Mouse (Mus musculus) hindbrain, embryonic 15.5 days (tissue): ENCODE results near the gene Zkscan14. TPM values are rescaled to one million over a fixed set of nuclear protein-coding genes. Genes with fewer than 3 reads are reported as not detected.
"Not testable (repeated sequence)": the region's sequence is repeated elsewhere in the genome, so short reads cannot be mapped to it uniquely, and the experiment has no call there.

ENCODE experiments used
- ATAC-seq: fragments of 200-750 bp; cut with Nextera tagmentation; 2 replicates; pipeline ENCODE4 v1.8.0; 2017; ENCODE audit warnings: low read depth, moderate number of reproducible peaks, moderate TSS enrichment; ENCODE audit not compliant: low FRiP score
- H3K27ac ChIP-seq: fragments of 300-500 bp; sonication (generic); replicated peaks from 2 replicates; pipeline ENCODE4 v1.5.1; 2015; ENCODE audit warnings: mild to moderate bottlenecking, inconsistent platforms
- H3K27me3 ChIP-seq: fragments of 300-500 bp; sonication (generic); 2 replicates; pipeline ENCODE4 v1.6.1; 2015; ENCODE audit warnings: control low read depth, inconsistent platforms
- H3K36me3 ChIP-seq: fragments of 300-500 bp; sonication (generic); 2 replicates; pipeline ENCODE4 v1.6.1; 2015; ENCODE audit warnings: control low read depth, inconsistent platforms
- H3K4me1 ChIP-seq: fragments of 300-500 bp; sonication (generic); replicated peaks from 2 replicates; pipeline ENCODE4 v1.6.1; 2015; ENCODE audit warnings: control low read depth, inconsistent platforms
- H3K4me2 ChIP-seq: fragments of 300-500 bp; sonication (generic); 2 replicates; pipeline ENCODE4 v1.6.1; 2015; ENCODE audit warnings: moderate library complexity, mild to moderate bottlenecking, inconsistent platforms
- H3K4me3 ChIP-seq: fragments of 300-500 bp; sonication (generic); 2 replicates; pipeline ENCODE4 v1.5.1; 2015; ENCODE audit warnings: mild to moderate bottlenecking, inconsistent platforms
- H3K9ac ChIP-seq: fragments of 300-500 bp; sonication (generic); 2 replicates; pipeline ENCODE4 v1.6.1; 2015; ENCODE audit warnings: inconsistent platforms
- H3K9me3 ChIP-seq: fragments of 300-500 bp; sonication (generic); 2 replicates; pipeline ENCODE4 v1.6.1; 2016; ENCODE audit warnings: control low read depth, inconsistent platforms
- WGBS: fragments of 180-500 bp; shearing (Covaris S2); methylation state at CpG from one replicate; pipeline ENCODE4 v1.1.7; 2015; 5-methylcytosine and 5-hydroxymethylcytosine counted together
- polyA plus RNA-seq: library from polyadenylated mRNA; unstranded; fragments of >200 nt; fragmentation: Nextera tagmentation; extraction: Ambion mirVana; gene quantifications from 2 replicates; pipeline ENCODE4 v1.2.1, GENCODE M21; 2015

Gene Zkscan14
- polyA plus RNA-seq, 1 experiment from 2014 or later: 14.4 TPM

GRCm38 (mm10) chr5:145218206-145218605, 16.5 kb upstream of the Zkscan14 start:
- no peaks in the 10 kb centered on the region for H3K9me3 ChIP-seq
- no peaks in the 10 kb centered on the region for H3K27me3 ChIP-seq
- H3K4me2 ChIP-seq: no peak overlapping the region
- H3K4me3 ChIP-seq: no peak overlapping the region
- no peak overlapping the region for H3K9ac ChIP-seq
- no peak overlapping the region for H3K27ac ChIP-seq
- no peak for ATAC-seq
- WGBS: 98% methylated on average over 21 of the region's 21 CpGs
- H3K4me1 ChIP-seq: no peaks in the 10 kb centered on the region
- H3K36me3 ChIP-seq: peaks cover 48% of the 10 kb centered on the region

- H3K4me3 ChIP-seq: no peak overlapping the region
- H3K27ac ChIP-seq: no peak overlapping the region
- 90% methylated on average over 6 of the region's 6 CpGs for WGBS
- no peak for ATAC-seq
- no peaks in the 10 kb centered on the region for H3K4me1 ChIP-seq
- H3K27me3 ChIP-seq: no peaks in the 10 kb centered on the region
- no peak overlapping the region for H3K9ac ChIP-seq
- peaks cover 48% of the 10 kb centered on the region for H3K36me3 ChIP-seq
- no peak overlapping the region for H3K4me2 ChIP-seq
- H3K9me3 ChIP-seq: no peaks in the 10 kb centered on the region
Measured at GRCm38 (mm10) chr5:145217746-145218145, 16.1 kb upstream of the Zkscan14 start.

- no peaks in the 10 kb centered on the region for H3K27me3 ChIP-seq
- H3K27ac ChIP-seq: no peak overlapping the region
- H3K36me3 ChIP-seq: peaks cover 43% of the 10 kb centered on the region
- no peak overlapping the region for H3K4me3 ChIP-seq
- no peak overlapping the region for H3K9ac ChIP-seq
- 71% methylated on average over 4 of the region's 4 CpGs for WGBS
- ATAC-seq: no peak
- no peaks in the 10 kb centered on the region for H3K9me3 ChIP-seq
- no peak overlapping the region for H3K4me2 ChIP-seq
- no peaks in the 10 kb centered on the region for H3K4me1 ChIP-seq
Measured at GRCm38 (mm10) chr5:145214679-145215078, 13.0 kb upstream of the Zkscan14 start.

GRCm38 (mm10) chr5:145213505-145213904, 11.8 kb upstream of the Zkscan14 start:
- no peaks in the 10 kb centered on the region for H3K9me3 ChIP-seq

GRCm38 (mm10) chr5:145212216-145212615, 10.5 kb upstream of the Zkscan14 start:
- no peak for ATAC-seq
- Histone ChIP-seq H3K9ac (no peak overlapping the region), H3K36me3 (peaks cover 30% of the 10 kb centered on the region), H3K4me1 (no peaks in the 10 kb centered on the region), H3K4me3 (no peak overlapping the region), H3K9me3 (no peaks in the 10 kb centered on the region), H3K27ac (no peak overlapping the region), H3K27me3 (no peaks in the 10 kb centered on the region), H3K4me2 (no peak overlapping the region)
- 94% methylated on average over 4 of the region's 4 CpGs for WGBS

More at GRCm38 (mm10) chr5:145213505-145213904, 11.8 kb upstream of the Zkscan14 start:
- Histone ChIP-seq H3K9ac (no peak overlapping the region), H3K4me3 (no peak overlapping the region), H3K4me2 (no peak overlapping the region), H3K36me3 (peaks cover 37% of the 10 kb centered on the region), H3K27ac (no peak overlapping the region), H3K4me1 (no peaks in the 10 kb centered on the region), H3K27me3 (no peaks in the 10 kb centered on the region)
- no peak for ATAC-seq
- WGBS: 94% methylated on average over 3 of the region's 3 CpGs

- Histone ChIP-seq H3K36me3 (peaks cover 30% of the 10 kb centered on the region), H3K4me3 (no peak overlapping the region), H3K9ac (no peak overlapping the region), H3K27ac (no peak overlapping the region), H3K4me2 (no peak overlapping the region), H3K4me1 (no peaks in the 10 kb centered on the region; the same call in 1 of the 2 replicates), H3K9me3 (no peaks in the 10 kb centered on the region), H3K27me3 (no peaks in the 10 kb centered on the region)
- WGBS: 97% methylated on average over 4 of the region's 4 CpGs
- no peak for ATAC-seq
Measured at GRCm38 (mm10) chr5:145211340-145211739, 9.7 kb upstream of the Zkscan14 start.

GRCm38 (mm10) chr5:145208391-145208790, 6.7 kb upstream of the Zkscan14 start:
- not testable (repeated sequence) for H3K4me3 ChIP-seq, H3K9me3 ChIP-seq, ATAC-seq, H3K27ac ChIP-seq, H3K27me3 ChIP-seq, H3K4me2 ChIP-seq, H3K9ac ChIP-seq
- WGBS: 52% methylated on average over 11 of the region's 11 CpGs
- Histone ChIP-seq H3K4me1 (peaks cover 13% of the 10 kb centered on the region), H3K36me3 (peaks cover 23% of the 10 kb centered on the region)

GRCm38 (mm10) chr5:145207954-145208353, 6.3 kb upstream of the Zkscan14 start:
- Histone ChIP-seq H3K4me1 (peaks cover 13% of the 10 kb centered on the region), H3K9me3 (no peaks in the 10 kb centered on the region), H3K9ac (no peak overlapping the region), H3K4me3 (no peak overlapping the region), H3K27ac (no peak overlapping the region), H3K27me3 (no peaks in the 10 kb centered on the region), H3K4me2 (no peak overlapping the region), H3K36me3 (peaks cover 21% of the 10 kb centered on the region)
- 90% methylated on average over 6 of the region's 6 CpGs for WGBS
- no peak for ATAC-seq

GRCm38 (mm10) chr5:145207385-145207784, 5.7 kb upstream of the Zkscan14 start:
- Histone ChIP-seq H3K9me3 (no peaks in the 10 kb centered on the region), H3K27ac (no peak overlapping the region)
- 97% methylated on average over 6 of the region's 6 CpGs for WGBS

GRCm38 (mm10) chr5:145205041-145205440, 3.4 kb upstream of the Zkscan14 start:
- ATAC-seq: no peak
- H3K27me3 ChIP-seq: no peaks in the 10 kb centered on the region
- peaks cover 4% of the 10 kb centered on the region; the same call in 1 of the 2 replicates for H3K36me3 ChIP-seq
- peak overlapping the region; percentile 52 for H3K4me3 ChIP-seq
- 25% methylated on average over 9 of the region's 9 CpGs for WGBS
- H3K4me1 ChIP-seq: peaks cover 25% of the 10 kb centered on the region
- peak overlapping the region; percentile 49 for H3K9ac ChIP-seq
- no peak overlapping the region for H3K27ac ChIP-seq
- H3K4me2 ChIP-seq: peak overlapping the region; percentile 63
- no peaks in the 10 kb centered on the region for H3K9me3 ChIP-seq

More at GRCm38 (mm10) chr5:145207385-145207784, 5.7 kb upstream of the Zkscan14 start:
- Histone ChIP-seq H3K4me3 (no peak overlapping the region), H3K4me2 (no peak overlapping the region), H3K27me3 (no peaks in the 10 kb centered on the region), H3K9ac (no peak overlapping the region), H3K36me3 (peaks cover 18% of the 10 kb centered on the region), H3K4me1 (peaks cover 13% of the 10 kb centered on the region)
- no peak for ATAC-seq

GRCm38 (mm10) chr5:145203936-145204691, 2.4 kb upstream of the Zkscan14 start, which contains the start of gene Zkscan5:
Gene Zkscan5 (plus strand): TSS chr5:145204562.
- Histone ChIP-seq H3K27me3 (no peaks in the 10 kb centered on the region), H3K27ac (peak within 1 kb of the TSS; percentile 87), H3K36me3 (peaks cover 4% of the 10 kb centered on the region; the same call in 1 of the 2 replicates), H3K4me1 (peaks cover 30% of the 10 kb centered on the region), H3K9me3 (no peaks in the 10 kb centered on the region), H3K9ac (peak within 1 kb of the TSS; percentile 49), H3K4me2 (peak within 1 kb of the TSS; percentile 63), H3K4me3 (peak within 1 kb of the TSS; percentile 52)
- WGBS: under 1% methylated on average over 22 of the region's 22 CpGs
- peak; percentile 95 for ATAC-seq

GRCm38 (mm10) chr5:145202446-145202845, 778 bp upstream of the Zkscan14 start:
- no peak for ATAC-seq
- Histone ChIP-seq H3K27me3 (no peaks in the 10 kb centered on the region), H3K27ac (no peak overlapping the region), H3K36me3 (peaks cover 3% of the 10 kb centered on the region; the same call in 1 of the 2 replicates), H3K4me2 (no peak overlapping the region), H3K4me1 (peaks cover 30% of the 10 kb centered on the region), H3K9ac (no peak overlapping the region), H3K9me3 (no peaks in the 10 kb centered on the region), H3K4me3 (no peak overlapping the region)
- WGBS: 41% methylated on average over 3 of the region's 3 CpGs
